Mouse (Mus musculus): ENCODE measurements at regions not wholly inside any gene's neighbourhood (a gene's known extent, or its start where the extent isn't known, plus 50 kb on each side); places are given as distances from the start of the nearest gene placed in this dataset.

DNA sequence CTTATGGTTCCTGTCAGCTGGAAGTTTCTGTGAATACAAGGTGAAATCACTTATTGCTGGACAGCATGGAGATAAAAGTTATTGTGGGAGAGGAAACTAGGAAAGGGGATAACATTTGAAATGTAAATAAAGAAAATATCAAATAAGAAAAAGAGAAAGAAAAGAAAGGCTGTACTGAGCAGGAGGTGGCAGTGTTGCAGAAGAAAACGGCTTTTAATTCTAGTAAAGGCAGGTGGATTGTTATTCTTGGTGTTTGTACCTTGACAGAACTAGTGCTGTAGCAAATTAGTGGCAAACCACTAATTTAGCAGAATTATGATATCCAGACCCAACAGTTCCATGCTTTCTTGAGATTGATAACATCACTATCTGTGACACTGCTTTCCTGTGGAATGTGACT, 52.6 kb downstream of the Gm10358 start:
- no peak for DNase-seq (ENCODE audit: low spot score)

DNA sequence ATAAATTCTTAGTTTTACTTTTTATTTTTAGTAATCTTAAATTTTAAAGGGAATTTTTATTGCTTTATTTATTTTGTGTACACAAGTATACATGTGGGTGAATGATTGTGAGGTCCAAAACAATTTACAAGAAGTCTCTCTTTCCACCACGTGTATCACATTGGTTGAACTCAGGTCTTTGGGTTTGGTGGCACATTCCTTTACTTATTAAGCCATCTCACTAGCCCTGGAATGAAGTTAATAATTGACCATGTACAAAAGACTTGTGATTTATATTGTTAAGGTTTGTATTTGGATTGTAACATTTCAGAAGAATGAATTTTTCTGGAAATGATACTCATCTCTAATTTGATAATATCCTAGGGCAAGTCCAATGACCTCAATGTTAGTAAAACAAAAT, 56.2 kb downstream of the Gm10358 start:
- no peak for DNase-seq (ENCODE audit: low spot score)

DNA sequence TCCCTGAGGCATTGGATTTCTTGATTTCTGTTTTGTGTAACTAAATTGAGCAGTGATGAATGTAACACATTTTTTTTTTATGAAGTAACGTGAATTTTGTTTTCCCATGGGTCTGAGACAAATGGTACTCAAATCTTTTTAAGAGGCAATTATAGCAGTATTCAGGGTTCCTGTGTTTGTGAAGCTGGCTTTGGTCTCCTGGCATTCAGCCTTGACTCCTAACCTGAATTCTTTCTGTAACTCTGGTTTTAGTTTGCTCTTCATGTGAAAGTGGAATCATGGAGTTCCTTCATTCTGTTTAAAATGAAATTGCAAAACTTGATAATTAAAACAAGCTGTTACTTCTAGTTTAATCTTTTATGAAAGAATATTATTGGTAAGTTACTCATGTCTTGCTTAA, 58.3 kb downstream of the Gm10358 start:
- no peak for DNase-seq (ENCODE audit: low spot score)

DNA sequence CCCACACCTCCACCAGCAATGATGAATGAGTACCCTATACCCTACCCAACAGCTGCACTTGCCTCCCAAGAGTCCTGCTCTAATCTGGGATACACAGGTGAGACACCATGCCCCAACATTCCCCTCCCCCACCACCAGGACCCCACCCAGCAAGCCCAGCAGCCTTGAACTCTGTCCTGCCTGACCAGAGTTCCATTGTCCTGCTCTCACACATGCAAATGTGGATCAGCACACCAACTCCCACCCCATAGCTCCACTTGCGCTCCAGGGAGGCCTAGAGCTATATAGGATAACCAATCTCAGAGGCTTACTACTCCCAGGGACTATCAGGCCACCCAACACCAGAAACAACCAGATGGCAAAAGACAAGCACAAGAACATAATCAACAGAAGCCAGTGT, 85.8 kb downstream of the Gm10358 start:
- DNase-seq (ENCODE audit: low spot score), result no peak

DNA sequence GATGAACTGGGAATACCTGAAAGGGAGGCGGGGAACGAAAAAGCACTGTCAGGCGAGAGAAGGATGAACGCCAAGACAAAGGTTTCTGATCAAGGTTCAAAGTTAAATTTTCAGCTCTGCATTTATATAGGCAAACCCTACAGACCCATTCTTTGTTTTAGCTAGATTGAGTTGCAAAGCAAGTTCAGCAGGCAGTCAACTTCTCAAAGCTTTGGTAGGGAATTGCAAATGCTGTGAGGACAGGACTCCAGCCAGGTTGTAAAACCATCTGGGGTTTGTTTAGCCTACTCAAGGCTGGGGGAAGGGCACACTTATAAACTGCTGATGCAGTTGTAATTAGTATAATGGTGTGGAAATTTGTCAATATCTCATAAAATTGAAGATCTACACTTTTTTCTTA, 87.9 kb downstream of the Gm10358 start:
- no peak for DNase-seq (ENCODE audit: low spot score)

GRCm38 (mm10) chr8:75315886-75316285, 90.5 kb downstream of the Gm10358 start:
- peak; percentile 44 for DNase-seq (ENCODE audit: low spot score)

DNA sequence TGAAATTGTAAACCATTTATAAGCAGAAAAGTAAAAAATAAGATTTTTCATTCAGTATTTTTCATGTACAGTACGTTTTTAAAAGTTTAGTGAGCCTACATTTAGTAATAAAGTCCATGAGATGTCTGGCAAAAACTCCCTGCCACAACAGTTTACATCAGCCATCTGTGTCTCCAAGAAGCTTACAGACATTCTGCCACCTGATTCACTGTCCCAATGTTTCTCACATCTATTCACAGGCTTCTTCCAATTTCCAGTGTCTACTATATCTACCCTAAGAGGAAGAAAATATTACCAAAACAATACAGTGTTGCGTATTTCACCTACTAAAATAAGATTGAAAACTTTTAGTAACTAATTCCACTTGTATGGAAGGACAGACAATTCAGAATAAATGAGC, 95.7 kb downstream of the Rasd2 start:
- DNase-seq (ENCODE audit: low spot score), result no peak

DNA sequence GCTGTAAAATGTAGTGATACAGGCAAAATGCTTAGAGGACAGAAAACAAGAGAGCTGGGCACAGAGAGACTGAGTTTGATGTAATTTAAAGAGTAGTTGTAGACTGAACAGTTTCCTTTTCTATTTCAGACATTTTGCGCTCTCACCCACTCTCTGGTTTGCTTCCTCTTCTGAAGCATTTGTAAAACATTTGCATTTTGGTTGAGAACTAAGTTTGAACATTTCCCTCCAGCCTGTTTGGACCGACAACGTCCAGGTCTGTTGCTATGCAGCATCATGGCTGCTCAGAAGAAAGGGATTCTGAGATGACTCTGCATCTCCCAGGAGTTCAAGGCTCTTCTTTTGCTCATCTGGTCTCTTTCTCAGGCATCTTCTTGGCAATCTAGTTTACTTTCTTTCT, 78.2 kb downstream of the Rasd2 start:
- no peak for DNase-seq (ENCODE audit: low spot score)

DNA sequence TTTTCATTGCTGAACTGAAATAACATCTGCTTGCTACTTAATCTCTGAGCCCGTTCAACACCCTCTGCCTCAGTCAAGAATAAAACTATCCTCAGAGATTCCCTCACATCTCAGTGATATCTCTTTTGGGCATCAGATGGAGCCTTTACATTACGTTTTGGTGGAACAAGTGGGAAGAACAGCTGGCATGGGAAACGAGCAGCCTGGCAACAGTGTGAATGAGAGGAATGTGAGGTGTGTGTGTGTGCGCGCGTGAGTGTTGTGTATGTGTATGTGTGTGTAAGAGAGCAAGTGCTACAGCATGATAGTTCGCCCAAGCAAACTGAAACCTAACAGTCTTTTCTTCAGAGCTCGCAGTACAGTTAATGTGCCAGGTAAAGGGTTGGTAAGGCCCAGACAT, 76.2 kb downstream of the Rasd2 start:
- DNase-seq (ENCODE audit: low spot score), result no peak

Data from urinary bladder, postnatal 14 days (tissue).